Comparison of ENCODE assay signal across 24 mouse cellular contexts in genomic region chr12:34273816-34274215, GRCm38 (mm10).
"Had no signal": no experiment of that assay in that cellular context is flagged by ENCODE, and none has a peak within 500 bp of the region (broad histone marks: within the 10 kb centered on the region; RNA-seq: fewer than 3 reads in every experiment).

No protein-coding gene starts in this region.

- DNase-seq: liver, postnatal 0 days; lung, adult 2 months; lung, postnatal 14 days; lung, postnatal 36 days; retina, postnatal 1 day; right cerebral cortex, adult 18-20 months; right cerebral cortex, postnatal 25 days; right cerebral cortex, postnatal 4 days; spleen, adult 18-20 months; thymus, adult 2 months; thymus, postnatal 25 days; thymus, postnatal 4 days had no signal

- H3K27me3 ChIP-seq: lung, embryonic 15.5 days; megakaryocyte, embryonic 14.5 days; midbrain, embryonic 13.5 days; neural tube, embryonic 13.5 days; neural tube, embryonic 15.5 days; stomach, embryonic 15.5 days had no signal

- H3K27ac ChIP-seq: lung, embryonic 15.5 days; macrophage; midbrain, embryonic 13.5 days; neural tube, embryonic 13.5 days; neural tube, embryonic 15.5 days; stomach, embryonic 15.5 days; stomach, postnatal 0 days had no signal

- H3K4me3 ChIP-seq: lung, embryonic 15.5 days; megakaryocyte, embryonic 14.5 days; midbrain, embryonic 13.5 days; myocyte; neural tube, embryonic 13.5 days; neural tube, embryonic 15.5 days; stomach, embryonic 15.5 days had no signal

- H3K4me1 ChIP-seq: lung, embryonic 15.5 days; megakaryocyte, embryonic 14.5 days; midbrain, embryonic 13.5 days; neural tube, embryonic 13.5 days; neural tube, embryonic 15.5 days; stomach, embryonic 15.5 days had no signal

- H3K4me2 ChIP-seq: lung, embryonic 15.5 days; midbrain, embryonic 11.5 days; midbrain, embryonic 13.5 days; neural tube, embryonic 13.5 days; neural tube, embryonic 15.5 days; stomach, embryonic 15.5 days had no signal

- H3K9me3 ChIP-seq: lung, embryonic 15.5 days; megakaryocyte, embryonic 14.5 days; midbrain, embryonic 13.5 days; neural tube, embryonic 13.5 days; neural tube, embryonic 15.5 days; stomach, embryonic 15.5 days had no signal

- ATAC-seq: liver, postnatal 0 days; lung, postnatal 0 days; midbrain, embryonic 13.5 days; midbrain, embryonic 16.5 days had no signal

- H3K9ac ChIP-seq: liver, postnatal 0 days; lung, embryonic 15.5 days; midbrain, embryonic 13.5 days; neural tube, embryonic 13.5 days; neural tube, embryonic 15.5 days; stomach, embryonic 15.5 days had no signal

- H3K36me3 ChIP-seq: lung, embryonic 15.5 days; midbrain, embryonic 13.5 days; neural tube, embryonic 13.5 days; neural tube, embryonic 15.5 days; stomach, embryonic 15.5 days had no signal
